Mouse (Mus musculus): ENCODE data around the gene Upf2. TPM values are rescaled to one million over a fixed set of nuclear protein-coding genes. Genes with fewer than 3 reads are reported as not detected.
"Not testable (repeated sequence)": the region's sequence is repeated elsewhere in the genome, so short reads cannot be mapped to it uniquely, and the experiment has no call there.

Upf2 gene
- polyA plus RNA-seq, 1 experiment from 2014 or later = 12.3 TPM

- DNase-seq (ENCODE audit: low spot score) = no peak
- no peak for ATAC-seq (ENCODE audit: insufficient read depth, low FRiP score, low TSS enrichment)
- H3K9ac ChIP-seq (ENCODE audit: low read length) = no peak overlapping the region
- no peaks in the 10 kb centered on the region for H3K27me3 ChIP-seq (ENCODE audit: control insufficient read depth, insufficient read depth, low read length)
- no peak overlapping the region for H3K4me3 ChIP-seq (ENCODE audit: low read depth, low read length)
- H3K4me2 ChIP-seq (ENCODE audit: low read depth) = no peak overlapping the region
- peaks cover 7% of the 10 kb centered on the region for H3K36me3 ChIP-seq (ENCODE audit: control insufficient read depth, insufficient read depth, low read length)
- no peak overlapping the region for H3K27ac ChIP-seq (ENCODE audit: low read depth, low read length)
- 84% methylated on average over 2 of the region's 2 CpGs for WGBS
- H3K4me1 ChIP-seq (ENCODE audit: control insufficient read depth, insufficient read depth, low read length) = no peaks in the 10 kb centered on the region
- no peaks in the 10 kb centered on the region for H3K9me3 ChIP-seq (ENCODE audit: control insufficient read depth, low read length)
Observed at GRCm38 (mm10) chr2:5962265-5962664, 11.0 kb downstream of the Upf2 start.

DNA sequence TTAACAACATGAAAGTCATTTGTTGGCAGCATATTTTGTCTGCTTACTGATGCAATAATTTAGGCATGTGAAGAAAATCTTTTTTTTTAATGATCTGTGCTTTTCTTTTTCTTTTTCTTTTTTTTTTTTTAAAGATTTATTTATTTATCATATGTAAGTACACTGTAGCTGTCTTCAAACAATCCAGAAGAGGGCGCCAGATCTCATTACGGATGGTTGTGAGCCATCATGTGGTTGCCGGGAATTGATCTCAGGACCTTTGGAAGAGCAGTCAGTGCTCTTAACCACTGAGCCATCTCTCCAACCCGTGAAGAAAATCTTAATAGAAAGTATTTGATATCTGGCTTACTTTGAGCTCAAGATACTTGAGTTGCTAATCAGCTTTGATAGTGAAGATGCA is 12.5 kb downstream of the Upf2 start:
- H3K9me3 ChIP-seq (ENCODE audit: control insufficient read depth, low read length); H3K4me2 ChIP-seq (ENCODE audit: low read depth); H3K9ac ChIP-seq (ENCODE audit: low read length); H3K4me3 ChIP-seq (ENCODE audit: low read depth, low read length); H3K27ac ChIP-seq (ENCODE audit: low read depth, low read length); DNase-seq (ENCODE audit: low spot score); H3K36me3 ChIP-seq (ENCODE audit: control insufficient read depth, insufficient read depth, low read length); H3K4me1 ChIP-seq (ENCODE audit: control insufficient read depth, insufficient read depth, low read length); ATAC-seq (ENCODE audit: insufficient read depth, low FRiP score, low TSS enrichment); H3K27me3 ChIP-seq (ENCODE audit: control insufficient read depth, insufficient read depth, low read length): not testable (repeated sequence)
- WGBS = 86% methylated on average over 4 of the region's 4 CpGs

DNA sequence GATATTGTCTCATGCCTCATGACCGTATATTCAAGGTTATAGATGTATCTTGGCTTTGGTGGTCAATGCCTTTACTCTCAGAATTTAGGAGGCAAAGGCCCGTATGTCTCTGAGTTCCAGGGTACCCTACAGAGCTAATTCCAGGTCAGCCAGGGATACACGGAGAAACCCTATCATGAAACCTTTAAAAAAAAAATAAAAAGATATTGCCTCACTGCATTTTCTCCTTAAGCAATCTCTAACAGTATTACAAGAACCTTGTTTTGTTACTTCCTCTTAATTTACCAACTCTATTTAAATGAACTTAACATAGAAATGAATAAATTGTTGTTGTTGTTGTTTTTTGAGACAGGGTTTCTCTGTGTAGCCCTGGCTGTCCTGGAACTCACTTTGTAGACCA is 14.7 kb downstream of the Upf2 start:
- Histone ChIP-seq H3K27me3 (ENCODE audit: control insufficient read depth, insufficient read depth, low read length) (no peaks in the 10 kb centered on the region), H3K27ac (ENCODE audit: low read depth, low read length) (no peak overlapping the region), H3K9me3 (ENCODE audit: control insufficient read depth, low read length) (no peaks in the 10 kb centered on the region), H3K36me3 (ENCODE audit: control insufficient read depth, insufficient read depth, low read length) (no peaks in the 10 kb centered on the region), H3K4me2 (ENCODE audit: low read depth) (no peak overlapping the region), H3K4me3 (ENCODE audit: low read depth, low read length) (no peak overlapping the region), H3K4me1 (ENCODE audit: control insufficient read depth, insufficient read depth, low read length) (no peaks in the 10 kb centered on the region), H3K9ac (ENCODE audit: low read length) (no peak overlapping the region)
- WGBS = 96% methylated on average over 3 of the region's 3 CpGs
- DNase-seq (ENCODE audit: low spot score) (no peak), ATAC-seq (ENCODE audit: insufficient read depth, low FRiP score, low TSS enrichment) (no peak)

GRCm38 (mm10) chr2:5970629-5971028 is 19.4 kb downstream of the Upf2 start:
- not testable (repeated sequence) for ATAC-seq (ENCODE audit: insufficient read depth, low FRiP score, low TSS enrichment); H3K4me2 ChIP-seq (ENCODE audit: low read depth); H3K27ac ChIP-seq (ENCODE audit: low read depth, low read length); H3K36me3 ChIP-seq (ENCODE audit: control insufficient read depth, insufficient read depth, low read length); DNase-seq (ENCODE audit: low spot score); H3K9ac ChIP-seq (ENCODE audit: low read length); H3K4me1 ChIP-seq (ENCODE audit: control insufficient read depth, insufficient read depth, low read length); H3K4me3 ChIP-seq (ENCODE audit: low read depth, low read length); H3K9me3 ChIP-seq (ENCODE audit: control insufficient read depth, low read length); H3K27me3 ChIP-seq (ENCODE audit: control insufficient read depth, insufficient read depth, low read length)
- 96% methylated on average over 3 of the region's 3 CpGs for WGBS

DNA sequence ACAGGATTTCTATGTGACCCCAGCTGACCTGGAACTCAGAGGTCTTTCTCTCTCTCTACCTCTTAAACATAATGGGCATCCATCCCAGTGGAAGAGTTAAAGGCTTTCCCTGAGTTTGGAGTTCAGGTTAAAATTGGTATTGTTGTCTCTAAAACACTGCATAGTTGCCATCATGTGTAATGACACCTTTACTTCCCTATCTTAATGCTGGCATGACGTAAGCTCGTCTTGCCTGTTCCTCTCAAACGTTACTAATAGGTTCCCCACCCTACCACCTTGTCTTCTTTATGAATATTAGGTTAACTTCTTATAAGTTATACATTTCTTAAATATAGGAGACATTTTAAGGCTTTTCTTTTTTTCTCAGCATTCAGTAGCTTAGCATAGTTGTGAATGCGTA is 26.3 kb downstream of the Upf2 start:
- Histone ChIP-seq H3K36me3 (ENCODE audit: control insufficient read depth, insufficient read depth, low read length) (peaks cover 2% of the 10 kb centered on the region; the same call in 1 of the 2 replicates), H3K4me1 (ENCODE audit: control insufficient read depth, insufficient read depth, low read length) (no peaks in the 10 kb centered on the region), H3K27ac (ENCODE audit: low read depth, low read length) (no peak overlapping the region), H3K4me3 (ENCODE audit: low read depth, low read length) (no peak overlapping the region), H3K9me3 (ENCODE audit: control insufficient read depth, low read length) (no peaks in the 10 kb centered on the region), H3K4me2 (ENCODE audit: low read depth) (no peak overlapping the region), H3K9ac (ENCODE audit: low read length) (no peak overlapping the region), H3K27me3 (ENCODE audit: control insufficient read depth, insufficient read depth, low read length) (no peaks in the 10 kb centered on the region)
- DNase-seq (ENCODE audit: low spot score) (no peak), ATAC-seq (ENCODE audit: insufficient read depth, low FRiP score, low TSS enrichment) (no peak)
- whole genome bisulfite sequencing = 91% methylated on average over 4 of the region's 4 CpGs

- DNase-seq (ENCODE audit: low spot score) (peak; percentile 33), ATAC-seq (ENCODE audit: insufficient read depth, low FRiP score, low TSS enrichment) (no peak)
- no peak overlapping the region for H3K9ac ChIP-seq (ENCODE audit: low read length)
- no peak overlapping the region for H3K4me3 ChIP-seq (ENCODE audit: low read depth, low read length)
- H3K4me1 ChIP-seq (ENCODE audit: control insufficient read depth, insufficient read depth, low read length) = no peaks in the 10 kb centered on the region
- H3K36me3 ChIP-seq (ENCODE audit: control insufficient read depth, insufficient read depth, low read length) = no peaks in the 10 kb centered on the region; the same call in 1 of the 2 replicates
- no peaks in the 10 kb centered on the region for H3K9me3 ChIP-seq (ENCODE audit: control insufficient read depth, low read length)
- H3K4me2 ChIP-seq (ENCODE audit: low read depth) = no peak overlapping the region
- no peak overlapping the region for H3K27ac ChIP-seq (ENCODE audit: low read depth, low read length)
- no peaks in the 10 kb centered on the region for H3K27me3 ChIP-seq (ENCODE audit: control insufficient read depth, insufficient read depth, low read length)
- 25% methylated on average over 5 of the region's 5 CpGs for WGBS
Observed at GRCm38 (mm10) chr2:5995538-5995937, 44.3 kb downstream of the Upf2 start.

GRCm38 (mm10) chr2:6003949-6004348 is 52.7 kb downstream of the Upf2 start:
- H3K27me3 ChIP-seq (ENCODE audit: control insufficient read depth, insufficient read depth, low read length) = no peaks in the 10 kb centered on the region
- no peaks in the 10 kb centered on the region; the same call in 1 of the 2 replicates for H3K36me3 ChIP-seq (ENCODE audit: control insufficient read depth, insufficient read depth, low read length)
- H3K9ac ChIP-seq (ENCODE audit: low read length) = no peak overlapping the region
- no peaks in the 10 kb centered on the region for H3K9me3 ChIP-seq (ENCODE audit: control insufficient read depth, low read length)
- ATAC-seq (ENCODE audit: insufficient read depth, low FRiP score, low TSS enrichment) (no peak), DNase-seq (ENCODE audit: low spot score) (no peak)
- no peak overlapping the region for H3K4me2 ChIP-seq (ENCODE audit: low read depth)
- H3K4me3 ChIP-seq (ENCODE audit: low read depth, low read length) = no peak overlapping the region
- H3K4me1 ChIP-seq (ENCODE audit: control insufficient read depth, insufficient read depth, low read length) = no peaks in the 10 kb centered on the region
- no peak overlapping the region for H3K27ac ChIP-seq (ENCODE audit: low read depth, low read length)
- 94% methylated on average over 3 of the region's 3 CpGs for WGBS

- peaks cover 2% of the 10 kb centered on the region; the same call in 1 of the 2 replicates for H3K36me3 ChIP-seq (ENCODE audit: control insufficient read depth, insufficient read depth, low read length)
- H3K4me2 ChIP-seq (ENCODE audit: low read depth) = no peak overlapping the region
- H3K4me3 ChIP-seq (ENCODE audit: low read depth, low read length) = no peak overlapping the region
- H3K4me1 ChIP-seq (ENCODE audit: control insufficient read depth, insufficient read depth, low read length) = no peaks in the 10 kb centered on the region
- WGBS = 90% methylated on average over 5 of the region's 5 CpGs
- no peak overlapping the region for H3K9ac ChIP-seq (ENCODE audit: low read length)
- H3K27me3 ChIP-seq (ENCODE audit: control insufficient read depth, insufficient read depth, low read length) = no peaks in the 10 kb centered on the region
- ATAC-seq (ENCODE audit: insufficient read depth, low FRiP score, low TSS enrichment) (no peak), DNase-seq (ENCODE audit: low spot score) (no peak)
- no peak overlapping the region for H3K27ac ChIP-seq (ENCODE audit: low read depth, low read length)
- no peaks in the 10 kb centered on the region for H3K9me3 ChIP-seq (ENCODE audit: control insufficient read depth, low read length)
Observed at GRCm38 (mm10) chr2:6014532-6014931, 63.3 kb downstream of the Upf2 start.

DNA sequence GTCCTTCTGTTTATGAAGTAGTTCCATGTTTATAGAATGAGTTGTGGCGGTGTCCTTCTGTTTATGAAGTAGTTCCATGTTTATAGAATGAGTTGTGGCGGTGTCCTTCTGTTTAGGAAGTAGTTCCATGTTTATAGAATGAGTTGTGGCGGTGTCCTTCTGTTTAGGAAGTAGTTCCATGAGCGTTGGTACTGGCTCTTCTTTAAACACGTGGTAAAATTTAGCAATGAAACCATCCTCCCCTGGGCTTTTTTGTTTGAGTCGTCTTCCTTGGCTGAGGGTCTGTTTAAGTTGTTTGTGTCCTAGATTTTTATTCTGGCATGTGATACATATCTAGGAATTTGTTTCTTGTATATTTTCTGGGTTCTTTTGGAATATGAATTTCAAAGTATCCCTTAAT is 63.9 kb downstream of the Upf2 start:
- H3K27me3 ChIP-seq (ENCODE audit: control insufficient read depth, insufficient read depth, low read length); H3K4me2 ChIP-seq (ENCODE audit: low read depth); H3K9me3 ChIP-seq (ENCODE audit: control insufficient read depth, low read length); H3K27ac ChIP-seq (ENCODE audit: low read depth, low read length); DNase-seq (ENCODE audit: low spot score); H3K4me1 ChIP-seq (ENCODE audit: control insufficient read depth, insufficient read depth, low read length); H3K9ac ChIP-seq (ENCODE audit: low read length); H3K36me3 ChIP-seq (ENCODE audit: control insufficient read depth, insufficient read depth, low read length); ATAC-seq (ENCODE audit: insufficient read depth, low FRiP score, low TSS enrichment); H3K4me3 ChIP-seq (ENCODE audit: low read depth, low read length): not testable (repeated sequence)
- WGBS = 87% methylated on average over 6 of the region's 6 CpGs
